Mouse (Mus musculus) midbrain, embryonic 13.5 days (tissue): ENCODE measurements at regions not wholly inside any gene's neighbourhood (a gene's known extent, or its start where the extent isn't known, plus 50 kb on each side); places are given as distances from the start of the nearest gene placed in this dataset.
A peak's percentile ranks its signal among the peaks of the same experiment; 100 is the strongest.

Experiments
- ATAC-seq: fragments of 200-750 bp; cut with Nextera tagmentation; 2 replicates; pipeline ENCODE4 v1.8.0; 2017; ENCODE audit warnings: mild to moderate bottlenecking, moderate TSS enrichment, moderate library complexity
- H3K27ac ChIP-seq: fragments of 300-500 bp; sonication (generic); 2 replicates; pipeline ENCODE4 v1.5.1; 2015; ENCODE audit warnings: inconsistent platforms, mild to moderate bottlenecking, moderate library complexity
- H3K27me3 ChIP-seq: fragments of 300-500 bp; sonication (generic); 2 replicates; pipeline ENCODE4 v1.6.1; 2015; ENCODE audit warnings: mild to moderate bottlenecking, inconsistent platforms
- H3K36me3 ChIP-seq: fragments of 300-500 bp; sonication (generic); 2 replicates; pipeline ENCODE4 v1.6.1; 2015; ENCODE audit warnings: mild to moderate bottlenecking, inconsistent platforms
- H3K4me1 ChIP-seq: fragments of 300-500 bp; sonication (generic); replicated peaks from 2 replicates; pipeline ENCODE4 v1.6.1; 2015; ENCODE audit warnings: inconsistent platforms
- H3K4me2 ChIP-seq: fragments of 300-500 bp; sonication (generic); replicated peaks from 2 replicates; pipeline ENCODE4 v1.6.1; 2015; ENCODE audit warnings: moderate library complexity, mild to moderate bottlenecking, inconsistent platforms
- H3K4me3 ChIP-seq: fragments of 300-500 bp; sonication (generic); replicated peaks from 2 replicates; pipeline ENCODE4 v1.5.1; 2015; ENCODE audit warnings: mild to moderate bottlenecking, inconsistent platforms
- H3K9ac ChIP-seq: fragments of 300-500 bp; sonication (generic); replicated peaks from 2 replicates; pipeline ENCODE4 v1.6.1; 2015; ENCODE audit warnings: mild to moderate bottlenecking, inconsistent platforms
- H3K9me3 ChIP-seq: fragments of 300-500 bp; sonication (generic); 2 replicates; pipeline ENCODE4 v1.6.1; 2016; ENCODE audit warnings: mild to moderate bottlenecking, inconsistent platforms
- WGBS: fragments of 180-500 bp; shearing (Covaris S2); methylation state at CpG from one replicate; pipeline ENCODE4 v1.1.7; 2015; 5-methylcytosine and 5-hydroxymethylcytosine counted together

- WGBS = 92% methylated on average over 12 of the region's 12 CpGs
- H3K4me2 ChIP-seq = no peak overlapping the region
These were observed 53.8 kb downstream of the Dio3 start for GRCm38 (mm10) chr12:110332616-110333154.

GRCm38 (mm10) chr12:110334609-110335008 lies 55.7 kb downstream of the Dio3 start:
- Histone ChIP-seq H3K4me1 (no peaks in the 10 kb centered on the region), H3K27me3 (no peaks in the 10 kb centered on the region), H3K27ac (no peak overlapping the region), H3K4me3 (no peak overlapping the region), H3K4me2 (no peak overlapping the region), H3K36me3 (no peaks in the 10 kb centered on the region), H3K9me3 (no peaks in the 10 kb centered on the region; the same call in 1 of the 2 replicates), H3K9ac (no peak overlapping the region)
- no peak for ATAC-seq
- 80% methylated on average over 2 of the region's 2 CpGs for WGBS

More at GRCm38 (mm10) chr12:110332616-110333154, 53.8 kb downstream of the Dio3 start:
- no peak for ATAC-seq
- Histone ChIP-seq H3K4me1 (no peaks in the 10 kb centered on the region), H3K27ac (no peak overlapping the region), H3K36me3 (no peaks in the 10 kb centered on the region), H3K4me3 (no peak overlapping the region), H3K9ac (no peak overlapping the region), H3K9me3 (no peaks in the 10 kb centered on the region; the same call in 1 of the 2 replicates), H3K27me3 (no peaks in the 10 kb centered on the region)

- no peak overlapping the region for H3K4me3 ChIP-seq
- 85% methylated on average over 4 of the region's 4 CpGs for WGBS
- H3K9ac ChIP-seq = no peak overlapping the region
- no peaks in the 10 kb centered on the region for H3K9me3 ChIP-seq
- H3K4me2 ChIP-seq = no peak overlapping the region
- no peak overlapping the region for H3K27ac ChIP-seq
- H3K27me3 ChIP-seq = no peaks in the 10 kb centered on the region
- ATAC-seq = no peak
- no peaks in the 10 kb centered on the region for H3K36me3 ChIP-seq
- no peaks in the 10 kb centered on the region for H3K4me1 ChIP-seq
These were observed 65.5 kb downstream of the Dio3 start for GRCm38 (mm10) chr12:110344280-110344827.

GRCm38 (mm10) chr12:110349621-110350020 lies 70.8 kb downstream of the Dio3 start:
- Histone ChIP-seq H3K4me1 (no peaks in the 10 kb centered on the region), H3K36me3 (no peaks in the 10 kb centered on the region), H3K9me3 (no peaks in the 10 kb centered on the region), H3K9ac (no peak overlapping the region), H3K27me3 (no peaks in the 10 kb centered on the region), H3K27ac (no peak overlapping the region), H3K4me3 (no peak overlapping the region), H3K4me2 (no peak overlapping the region)
- WGBS = 88% methylated on average over 1 of the region's 1 CpGs
- ATAC-seq = no peak

- Histone ChIP-seq H3K27ac (no peak overlapping the region), H3K36me3 (no peaks in the 10 kb centered on the region), H3K4me3 (no peak overlapping the region), H3K27me3 (no peaks in the 10 kb centered on the region), H3K4me1 (no peaks in the 10 kb centered on the region), H3K4me2 (no peak overlapping the region), H3K9me3 (no peaks in the 10 kb centered on the region), H3K9ac (no peak overlapping the region)
- 65% methylated on average over 6 of the region's 6 CpGs for WGBS
- no peak for ATAC-seq
These were observed 77.0 kb downstream of the Dio3 start for GRCm38 (mm10) chr12:110355851-110356250.

GRCm38 (mm10) chr12:110367102-110367501 lies 79.8 kb upstream of the Ppp2r5c start:
- no peaks in the 10 kb centered on the region for H3K9me3 ChIP-seq
- ATAC-seq = no peak
- H3K4me3 ChIP-seq = no peak overlapping the region
- H3K36me3 ChIP-seq = no peaks in the 10 kb centered on the region
- no peaks in the 10 kb centered on the region for H3K4me1 ChIP-seq
- H3K27me3 ChIP-seq = peaks cover 3% of the 10 kb centered on the region
- H3K4me2 ChIP-seq = no peak overlapping the region
- no peak overlapping the region for H3K27ac ChIP-seq
- WGBS = 95% methylated on average over 6 of the region's 6 CpGs
- H3K9ac ChIP-seq = no peak overlapping the region

- Histone ChIP-seq H3K27ac (no peak overlapping the region), H3K9me3 (no peaks in the 10 kb centered on the region), H3K36me3 (no peaks in the 10 kb centered on the region), H3K4me2 (no peak overlapping the region), H3K4me3 (no peak overlapping the region), H3K9ac (no peak overlapping the region), H3K27me3 (peaks cover 9% of the 10 kb centered on the region), H3K4me1 (peaks cover under 1% of the 10 kb centered on the region; the same call in 1 of the 2 replicates)
- WGBS = 90% methylated on average over 4 of the region's 4 CpGs
- no peak for ATAC-seq
These were observed 79.1 kb upstream of the Ppp2r5c start for GRCm38 (mm10) chr12:110367822-110368221.

GRCm38 (mm10) chr12:110371886-110372690 lies 74.8 kb upstream of the Ppp2r5c start:
- Histone ChIP-seq H3K4me3 (no peak overlapping the region), H3K36me3 (no peaks in the 10 kb centered on the region), H3K9ac (no peak overlapping the region), H3K4me2 (no peak overlapping the region), H3K4me1 (peaks cover 42% of the 10 kb centered on the region), H3K27ac (no peak overlapping the region), H3K9me3 (no peaks in the 10 kb centered on the region), H3K27me3 (peaks cover 35% of the 10 kb centered on the region)
- WGBS = 73% methylated on average over 13 of the region's 13 CpGs
- ATAC-seq = no peak

GRCm38 (mm10) chr12:110372986-110373385 lies 73.9 kb upstream of the Ppp2r5c start:
- no peaks in the 10 kb centered on the region for H3K36me3 ChIP-seq
- H3K27ac ChIP-seq = no peak overlapping the region
- peak overlapping the region; percentile 35 for H3K4me2 ChIP-seq
- no peak overlapping the region for H3K4me3 ChIP-seq
- H3K9ac ChIP-seq = no peak overlapping the region
- no peaks in the 10 kb centered on the region for H3K9me3 ChIP-seq
- 46% methylated on average over 9 of the region's 9 CpGs for WGBS
- H3K4me1 ChIP-seq = peaks cover 47% of the 10 kb centered on the region
- peaks cover 43% of the 10 kb centered on the region for H3K27me3 ChIP-seq
- ATAC-seq = peak; percentile 32; the same call in 1 of the 2 replicates

GRCm38 (mm10) chr12:110373408-110374065 lies 73.4 kb upstream of the Ppp2r5c start:
- no peak overlapping the region for H3K27ac ChIP-seq
- ATAC-seq = peak; percentile 79
- no peak overlapping the region for H3K9ac ChIP-seq
- H3K9me3 ChIP-seq = no peaks in the 10 kb centered on the region
- H3K4me2 ChIP-seq = peak overlapping the region; percentile 35
- H3K27me3 ChIP-seq = peaks cover 43% of the 10 kb centered on the region
- peaks cover 47% of the 10 kb centered on the region for H3K4me1 ChIP-seq
- no peaks in the 10 kb centered on the region for H3K36me3 ChIP-seq
- 2% methylated on average over 27 of the region's 27 CpGs for WGBS
- no peak overlapping the region for H3K4me3 ChIP-seq

- Histone ChIP-seq H3K9ac (no peak overlapping the region; the same call in 1 of the 2 replicates), H3K36me3 (no peaks in the 10 kb centered on the region), H3K9me3 (no peaks in the 10 kb centered on the region), H3K4me1 (peaks cover 53% of the 10 kb centered on the region), H3K4me2 (peak overlapping the region; percentile 45), H3K27ac (no peak overlapping the region), H3K27me3 (peaks cover 43% of the 10 kb centered on the region), H3K4me3 (no peak overlapping the region; the same call in 1 of the 2 replicates)
- peak; percentile 21; the same call in 1 of the 2 replicates for ATAC-seq
- 6% methylated on average over 15 of the region's 15 CpGs for WGBS
These were observed 71.8 kb upstream of the Ppp2r5c start for GRCm38 (mm10) chr12:110375139-110375538.
